Mouse (Mus musculus) stomach, postnatal 0 days (tissue): ENCODE measurements around the gene Slc39a1.

Experiments
- CTCF ChIP-seq: IDR thresholded peaks from 2 replicates; pipeline ENCODE4 v1.5.1; 2016; ENCODE audit warnings: antibody characterized with exemption, low read depth, mild to moderate bottlenecking, moderate library complexity
- EP300 ChIP-seq: optimal IDR thresholded peaks from 2 replicates; pipeline ENCODE3; 2016; ENCODE audit warnings: antibody characterized with exemption

- no peak for TF ChIP-seq EP300
- no peak for TF ChIP-seq CTCF
Observed at GRCm38 (mm10) chr3:90273855-90274254, 25.9 kb downstream of the Slc39a1 start.
